Mouse (Mus musculus): ENCODE measurements at regions not wholly inside any gene's neighbourhood (a gene's known extent, or its start where the extent isn't known, plus 50 kb on each side); places are given as distances from the start of the nearest gene placed in this dataset.

DNA sequence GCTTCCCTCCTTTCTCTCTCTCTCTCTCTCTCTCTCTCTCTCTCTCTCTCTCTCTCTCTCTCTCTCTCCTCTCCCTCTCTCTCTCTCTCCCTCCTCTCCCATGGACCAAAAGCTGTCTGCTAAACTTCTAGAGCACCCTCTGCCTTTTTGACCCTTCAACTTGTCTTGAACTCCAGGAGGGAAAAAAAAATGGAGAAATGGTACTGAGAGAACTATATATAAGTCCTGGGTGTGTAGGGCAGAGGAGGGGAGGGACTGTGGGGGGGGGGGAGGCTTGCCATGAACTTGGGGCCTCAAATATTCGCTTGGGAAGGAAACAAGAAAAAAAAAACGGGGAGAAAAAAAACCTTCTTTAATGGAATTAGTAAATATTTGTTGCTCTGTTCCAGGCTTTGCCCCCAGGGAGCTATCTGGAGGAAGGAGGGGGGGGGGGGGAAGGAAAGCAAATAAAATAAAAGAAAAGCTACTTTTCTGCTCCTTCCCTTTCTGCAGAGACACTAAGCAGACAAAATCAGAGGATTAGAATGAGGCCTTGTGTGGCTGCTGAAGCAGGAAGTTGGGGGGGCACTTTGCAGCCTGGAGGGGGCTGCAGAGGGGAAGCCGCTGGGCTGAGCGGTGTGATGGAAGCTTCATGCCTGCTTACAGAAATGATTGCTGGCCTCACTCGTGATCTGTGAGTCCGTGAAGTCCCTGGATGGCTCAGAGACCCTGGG is 270.1 kb upstream of the Tbx3 start:
- DNase-seq (ENCODE audit: low read depth), result no peak

DNA sequence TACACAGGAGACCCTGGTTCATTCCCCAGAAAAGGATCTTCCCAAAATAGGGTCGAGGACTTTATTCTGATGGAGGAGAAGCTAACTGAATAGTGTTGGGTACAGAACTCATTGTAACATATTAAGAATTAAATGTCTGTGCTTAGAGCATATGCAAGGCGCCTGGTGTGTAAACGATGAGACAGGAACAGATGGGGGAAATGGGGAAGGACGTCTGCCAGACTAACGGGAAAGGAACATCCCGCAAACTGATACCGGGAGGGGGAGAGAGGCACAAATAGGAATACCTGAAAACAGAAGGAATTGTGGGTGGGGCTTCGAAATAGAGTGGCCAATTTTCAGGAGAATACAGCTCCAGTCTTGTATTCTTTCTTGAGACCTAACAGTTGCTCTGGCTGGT is 268.6 kb upstream of the Tbx3 start:
- no peak for DNase-seq (ENCODE audit: low read depth)

DNA sequence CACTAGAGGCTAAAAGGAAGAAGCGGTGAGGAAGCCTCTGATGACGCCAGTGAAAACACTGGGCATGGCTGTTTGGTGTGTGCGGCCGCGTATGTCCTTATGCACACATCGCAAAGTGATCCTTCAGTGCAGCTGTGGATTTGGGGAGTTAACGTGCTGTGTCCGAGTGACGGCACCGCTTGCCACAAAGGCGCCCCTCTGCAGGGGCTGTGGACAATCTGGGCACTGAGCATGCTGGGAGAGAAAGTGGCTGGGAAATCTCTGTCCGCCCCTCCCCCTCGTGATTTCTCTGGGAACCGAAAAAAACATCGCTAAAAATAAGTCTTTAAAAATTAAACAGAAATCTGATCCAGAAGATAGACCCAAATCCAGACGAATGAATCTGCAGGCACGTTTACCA is 267.8 kb upstream of the Tbx3 start:
- DNase-seq (ENCODE audit: low read depth), result no peak

- DNase-seq (ENCODE audit: low read depth), result no peak
Measured at GRCm38 (mm10) chr5:119410966-119411365, 259.5 kb upstream of the Tbx3 start.

GRCm38 (mm10) chr5:119415835-119416234 is 254.6 kb upstream of the Tbx3 start:
- no peak for DNase-seq (ENCODE audit: low read depth)

DNA sequence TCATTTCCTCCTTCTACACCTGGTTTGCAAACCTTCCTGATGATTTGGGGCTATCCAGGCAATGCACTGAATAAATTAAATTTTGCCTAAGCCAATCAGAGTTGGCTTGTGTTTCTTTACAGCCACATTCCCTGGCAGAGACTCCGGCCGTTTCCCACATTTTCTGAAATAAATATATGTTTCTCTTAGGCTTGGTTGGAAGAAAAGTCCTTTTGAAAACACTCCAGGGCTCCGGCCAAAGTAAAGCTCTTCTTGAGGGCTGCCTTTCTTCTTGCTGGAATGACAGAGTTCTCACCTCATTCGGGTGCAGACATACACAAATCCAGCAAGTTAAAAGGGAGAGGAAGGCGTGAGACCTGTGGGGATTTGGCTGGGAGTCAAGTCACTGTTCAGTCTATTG is 252.0 kb upstream of the Tbx3 start:
- DNase-seq (ENCODE audit: low read depth), result no peak

DNA sequence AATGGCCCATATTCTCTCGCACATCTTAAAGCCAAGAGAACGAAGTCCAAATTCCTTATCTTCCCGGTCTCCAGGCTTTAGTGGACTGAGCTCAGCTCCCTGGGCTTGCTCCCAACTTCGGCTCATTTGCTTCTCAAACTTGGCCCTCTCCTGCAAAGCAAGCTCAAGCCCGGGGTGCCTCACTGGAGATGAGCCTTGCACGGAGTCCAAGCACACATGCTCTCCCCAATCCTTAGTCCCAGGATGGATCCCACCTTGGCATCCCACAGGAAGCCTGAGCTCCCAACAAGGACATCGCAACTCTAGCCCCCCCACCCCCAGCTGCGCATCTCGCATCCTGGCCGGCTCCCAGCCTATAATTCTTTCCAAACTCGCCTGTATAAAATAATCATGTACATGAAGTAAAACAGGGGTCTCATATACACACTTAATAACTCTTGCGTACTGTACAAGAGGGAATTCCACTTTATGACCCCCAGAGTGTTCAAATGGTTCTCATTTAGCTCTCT is 242.9 kb upstream of the Tbx3 start:
- peak; percentile 21 for DNase-seq (ENCODE audit: low read depth)

- no peak for DNase-seq (ENCODE audit: low read depth)
Measured at GRCm38 (mm10) chr5:119431271-119431756, 239.2 kb upstream of the Tbx3 start.

GRCm38 (mm10) chr5:119434572-119434971 is 235.9 kb upstream of the Tbx3 start:
- DNase-seq (ENCODE audit: low read depth), result no peak

DNA sequence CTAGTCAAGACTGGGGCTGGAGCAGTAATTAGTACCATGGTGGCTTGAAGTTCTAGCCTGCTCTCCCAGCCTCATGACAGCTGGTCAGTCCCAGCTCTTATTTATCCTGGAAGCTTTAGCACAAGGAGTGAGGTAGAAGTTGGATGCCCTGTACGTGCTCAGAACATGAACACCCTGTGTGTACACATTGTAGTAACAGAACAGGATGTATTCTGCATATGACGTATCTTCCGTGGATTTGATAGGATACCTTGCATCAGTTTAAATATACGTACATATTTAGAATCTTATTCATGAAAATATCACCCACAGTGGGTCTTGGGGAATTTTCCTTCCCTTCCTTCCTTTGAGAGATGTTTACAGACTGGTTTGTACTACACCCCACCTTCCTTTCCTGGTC is 222.0 kb upstream of the Tbx3 start:
- no peak for DNase-seq (ENCODE audit: low read depth)

GRCm38 (mm10) chr5:119449166-119449565 is 221.3 kb upstream of the Tbx3 start:
- peak; percentile 5 for DNase-seq (ENCODE audit: low read depth)

- DNase-seq (ENCODE audit: low read depth), result peak; percentile 4
Measured at GRCm38 (mm10) chr5:119459751-119460150, 210.7 kb upstream of the Tbx3 start.

DNA sequence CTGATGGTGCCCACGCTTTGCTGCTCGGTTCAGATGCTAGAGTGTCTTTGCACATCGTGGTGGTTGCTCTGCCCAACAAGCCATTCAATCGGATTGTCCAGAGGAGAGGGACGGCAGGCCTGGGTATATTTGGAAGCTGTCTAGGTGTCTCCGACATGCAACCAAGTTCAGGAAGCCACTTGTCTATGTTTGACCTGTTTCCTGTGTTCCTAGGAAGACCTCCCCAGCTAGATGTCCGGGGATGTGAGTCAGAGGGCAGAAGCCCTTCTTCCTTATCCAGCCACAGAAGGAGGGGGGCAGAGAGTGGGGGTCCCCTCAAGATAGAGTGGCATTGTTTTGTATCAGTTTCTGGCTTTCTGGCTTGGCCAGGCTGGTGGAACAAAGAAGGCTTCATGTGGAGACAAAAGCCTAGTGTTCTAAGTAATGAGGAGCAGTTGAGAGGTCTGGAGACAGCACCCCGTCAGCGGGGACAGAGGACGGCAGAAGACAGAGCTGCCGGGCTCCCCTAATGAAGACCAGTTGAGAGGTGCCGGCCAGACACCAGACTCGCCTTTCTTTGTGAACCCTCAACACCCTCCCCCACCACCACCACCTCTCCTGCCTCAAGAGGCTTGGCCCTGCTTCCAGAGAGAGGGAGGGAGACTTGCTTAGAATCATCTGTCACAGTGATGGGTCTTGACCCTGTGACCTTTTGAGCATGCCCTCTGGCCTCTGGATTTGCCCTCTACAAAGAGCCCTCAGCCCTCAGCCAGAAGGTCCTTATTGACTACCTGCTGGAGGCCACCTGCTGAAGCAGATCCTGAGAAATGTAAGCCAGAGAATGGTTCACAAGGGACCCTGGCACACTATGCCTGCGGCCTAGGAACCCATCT is 207.6 kb upstream of the Tbx3 start:
- DNase-seq (ENCODE audit: low read depth), result no peak

GRCm38 (mm10) chr5:119464553-119464952 is 205.9 kb upstream of the Tbx3 start:
- DNase-seq (ENCODE audit: low read depth), result no peak

DNA sequence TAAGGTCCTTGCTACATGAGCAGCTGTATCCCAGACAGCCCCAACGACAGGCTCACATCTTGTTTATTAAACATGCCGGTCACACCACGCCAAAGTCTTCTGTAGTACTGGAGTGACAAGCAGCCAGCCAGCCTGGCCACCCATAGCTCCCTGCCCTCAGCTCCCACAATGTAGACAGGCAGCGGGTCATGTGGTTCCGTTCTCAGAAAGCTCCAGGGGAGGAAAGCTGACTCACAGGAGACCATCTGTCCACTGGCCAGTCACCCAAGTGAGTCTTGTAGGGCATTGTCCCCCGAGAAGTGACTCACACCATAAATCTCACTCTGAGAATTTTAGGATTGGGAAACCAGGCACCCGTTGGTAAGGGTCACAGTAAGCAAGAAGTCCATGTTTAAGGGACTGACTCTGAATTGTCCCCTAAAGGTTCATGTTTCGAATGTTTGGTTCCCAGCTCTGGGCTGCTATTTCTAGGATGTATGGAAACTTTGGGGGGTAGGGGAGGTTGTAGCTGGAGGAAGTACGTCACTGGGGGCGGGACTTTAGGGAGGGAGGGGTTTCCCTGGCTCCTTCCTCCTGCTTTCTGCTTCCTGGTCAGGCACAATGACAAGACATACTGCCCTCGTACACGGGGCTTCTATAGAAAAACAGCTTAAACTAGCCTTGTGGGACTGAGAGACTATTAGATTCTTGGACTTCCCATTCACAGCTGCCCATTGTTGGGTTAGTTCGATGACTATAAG is 203.0 kb upstream of the Tbx3 start:
- DNase-seq (ENCODE audit: low read depth), result peak; percentile 40

- DNase-seq (ENCODE audit: low read depth), result no peak
Measured at GRCm38 (mm10) chr5:119477926-119478325, 192.5 kb upstream of the Tbx3 start.

DNA sequence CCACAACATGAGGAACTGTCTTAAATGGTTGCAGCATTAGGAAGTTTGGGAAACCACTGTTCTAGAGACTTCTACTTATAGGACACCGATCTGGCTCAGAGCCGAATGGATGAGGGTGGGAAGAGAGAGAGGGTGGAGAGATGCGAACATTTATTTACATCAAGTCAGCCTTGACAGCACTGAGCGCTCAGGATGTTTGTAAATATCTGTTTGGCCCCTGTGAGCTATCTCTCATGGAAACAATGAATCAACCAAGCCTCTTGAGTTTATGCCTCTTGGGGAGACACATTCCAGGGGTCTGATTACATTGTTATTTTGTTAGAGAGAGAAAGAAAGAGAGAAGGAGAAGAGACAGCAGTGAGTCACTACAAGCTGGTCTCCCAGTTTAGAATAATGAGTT is 192.1 kb upstream of the Tbx3 start:
- DNase-seq (ENCODE audit: low read depth), result no peak

GRCm38 (mm10) chr5:119480191-119481190 is 190.0 kb upstream of the Tbx3 start:
- DNase-seq (ENCODE audit: low read depth), result no peak

GRCm38 (mm10) chr5:119483706-119484105 is 186.8 kb upstream of the Tbx3 start:
- DNase-seq (ENCODE audit: low read depth), result no peak

GRCm38 (mm10) chr5:119486196-119486595 is 184.3 kb upstream of the Tbx3 start:
- no peak for DNase-seq (ENCODE audit: low read depth)

DNA sequence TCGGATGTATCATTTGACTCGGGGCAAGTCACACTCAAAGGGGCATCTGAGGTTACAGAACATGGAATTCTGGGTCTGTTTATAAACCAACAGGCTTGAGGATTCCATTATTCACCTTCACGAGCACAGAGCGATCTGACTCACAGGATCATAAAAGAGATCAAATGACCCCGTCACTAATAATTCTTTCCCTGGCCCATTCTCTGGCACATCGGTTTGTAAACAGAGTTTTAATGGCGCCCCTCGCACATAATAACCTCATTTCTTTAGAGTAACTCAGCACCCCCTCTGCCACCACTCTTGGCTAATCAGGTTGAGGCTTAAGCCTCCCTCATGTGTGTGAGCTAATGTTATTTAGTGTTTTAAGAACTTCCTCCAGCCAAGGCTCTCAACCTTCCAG is 183.3 kb upstream of the Tbx3 start:
- no peak for DNase-seq (ENCODE audit: low read depth)

Data from NIH3T3 (cell line).